Mouse (Mus musculus): ENCODE measurements around the gene Kmt2a.

GRCm38 (mm10) chr9:44882436-44882980 lies 1.4 kb upstream of the Kmt2a start:
- TF ChIP-seq CTCF (IDR thresholded peaks at IDR 0.05; ENCODE audit: control insufficient read depth, insufficient read depth, low read length): no peak
- no peak for TF ChIP-seq POLR2A (IDR thresholded peaks at IDR 0.05; ENCODE audit: borderline replicate concordance, control insufficient read depth, low read depth, low read length)

All from bone marrow, adult 2 months (tissue).